Mouse (Mus musculus): ENCODE data around the gene Gmcl1. TPM values are rescaled to one million over a fixed set of nuclear protein-coding genes. Genes with fewer than 3 reads are reported as not detected.

Gene Gmcl1
- polyA plus RNA-seq, 1 experiment from 2014 or later = 7.5 TPM

DNA sequence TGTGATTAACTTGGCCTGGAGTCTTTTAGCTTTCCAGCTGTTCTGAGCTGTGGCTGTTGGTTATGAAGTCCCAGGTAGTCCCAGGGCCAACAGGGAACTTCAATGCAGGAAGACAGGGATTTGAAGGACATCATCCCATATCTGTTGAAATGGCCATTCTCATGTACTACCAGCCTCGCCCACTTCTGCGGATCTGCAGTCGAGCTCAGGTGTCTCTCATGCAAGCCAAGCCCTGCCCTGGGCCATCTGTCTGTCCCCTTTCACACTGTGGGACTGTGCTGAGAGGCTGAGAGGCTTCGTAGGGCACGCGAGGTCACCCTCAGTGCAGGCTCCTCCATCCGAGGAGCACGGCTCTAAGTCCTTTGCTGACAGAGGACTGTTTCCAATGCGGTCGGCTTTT lies 37.0 kb downstream of the Gmcl1 start:
- 94% methylated on average over 10 of the region's 10 CpGs for WGBS (ENCODE audit: missing documents)
- Histone ChIP-seq H3K27ac (no peak overlapping the region), H3K36me3 (ENCODE audit: inconsistent target) (peaks cover 38% of the 10 kb centered on the region; the same call in 1 of the 2 replicates), H3K79me2 (ENCODE audit: inconsistent target) (no peaks in the 10 kb centered on the region), H3K4me3 (ENCODE audit: inconsistent target) (no peak overlapping the region)

DNA sequence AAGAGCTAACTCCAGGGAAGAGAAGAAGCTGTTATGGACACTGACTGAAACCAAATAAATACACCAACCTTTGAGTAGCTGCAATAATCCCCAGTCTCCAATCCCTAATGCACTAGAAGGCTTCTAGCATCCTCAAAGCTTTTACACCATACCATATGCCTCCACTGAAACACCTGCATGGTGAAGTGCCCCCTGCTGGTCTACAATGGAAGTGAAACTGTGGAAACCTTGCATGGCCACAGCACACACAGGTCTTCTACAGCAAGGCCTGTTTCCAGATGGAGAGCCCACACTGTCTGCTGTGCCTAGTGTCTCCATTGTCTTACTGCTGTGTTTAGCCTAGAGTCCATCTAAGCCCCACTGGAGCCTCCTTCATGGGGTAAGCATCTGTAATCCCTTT lies 38.7 kb downstream of the Gmcl1 start:
- Histone ChIP-seq H3K79me2 (ENCODE audit: inconsistent target) (no peaks in the 10 kb centered on the region), H3K27ac (no peak overlapping the region), H3K4me3 (ENCODE audit: inconsistent target) (no peak overlapping the region), H3K36me3 (ENCODE audit: inconsistent target) (peaks cover 31% of the 10 kb centered on the region)

DNA sequence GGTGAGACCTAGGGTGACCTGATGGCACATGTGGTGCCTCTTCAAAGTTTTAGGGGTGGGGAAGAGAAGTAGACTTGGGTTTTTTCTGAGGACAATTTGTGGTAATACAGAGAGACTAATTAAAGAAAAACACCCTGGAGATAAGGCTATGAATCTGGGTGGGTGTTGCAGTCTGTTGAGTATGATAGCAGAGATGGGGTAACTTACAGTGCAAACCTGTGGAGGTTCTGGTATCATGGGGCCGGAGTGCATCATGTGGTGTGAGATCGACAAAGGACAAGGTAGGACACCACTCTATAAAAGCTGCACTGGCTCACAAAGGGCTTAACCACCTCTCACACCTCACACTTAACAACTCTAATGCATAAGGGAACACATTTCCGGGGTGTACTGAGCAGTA lies 43.5 kb downstream of the Gmcl1 start:
- 91% methylated on average over 3 of the region's 3 CpGs for WGBS (ENCODE audit: missing documents)
- Histone ChIP-seq H3K4me3 (ENCODE audit: inconsistent target) (no peak overlapping the region), H3K79me2 (ENCODE audit: inconsistent target) (no peaks in the 10 kb centered on the region), H3K36me3 (ENCODE audit: inconsistent target) (peaks cover 9% of the 10 kb centered on the region; the same call in 1 of the 2 replicates), H3K27ac (no peak overlapping the region)

DNA sequence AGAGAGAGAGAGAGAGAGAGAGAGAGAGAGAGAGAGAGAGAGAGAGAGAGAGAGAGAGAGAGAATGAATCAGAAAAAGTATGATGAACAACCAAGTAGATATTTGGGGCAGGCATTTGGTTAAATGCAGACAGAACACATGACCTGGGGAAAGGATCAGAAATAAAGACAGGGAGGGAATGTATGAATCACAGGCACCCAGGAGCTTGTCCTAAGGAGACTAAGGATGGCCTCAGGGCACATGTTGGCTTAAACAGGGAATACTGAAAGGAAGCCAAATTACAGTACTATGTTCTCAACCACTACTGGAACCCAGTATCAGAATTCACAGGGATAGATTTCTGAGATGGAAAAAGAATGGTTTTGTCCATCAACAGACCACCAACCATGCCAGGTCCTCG lies 46.2 kb downstream of the Gmcl1 start:
- Histone ChIP-seq H3K27ac (no peak overlapping the region), H3K79me2 (ENCODE audit: inconsistent target) (peaks cover 22% of the 10 kb centered on the region), H3K4me3 (ENCODE audit: inconsistent target) (no peak overlapping the region), H3K36me3 (ENCODE audit: inconsistent target) (peaks cover 16% of the 10 kb centered on the region)
- 93% methylated on average over 1 of the region's 1 CpGs for WGBS (ENCODE audit: missing documents)

DNA sequence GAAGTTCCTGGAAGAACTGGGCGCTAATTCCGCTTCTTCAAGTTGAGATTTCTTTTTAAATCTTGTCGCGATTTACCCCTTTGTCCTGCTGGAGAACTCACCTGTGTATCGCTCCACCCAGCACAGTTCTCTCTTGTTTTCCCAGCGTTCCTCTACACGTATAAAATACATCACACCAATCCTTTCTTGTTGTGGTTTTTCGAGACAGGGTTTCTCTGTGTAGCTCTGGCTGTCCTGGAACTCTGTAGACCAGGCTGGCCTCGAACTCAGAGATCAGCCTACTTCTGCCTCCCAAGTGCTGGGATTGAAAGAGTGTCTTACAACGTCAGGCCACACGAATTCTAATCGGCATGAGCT lies 48.5 kb downstream of the Gmcl1 start:
- H3K79me2 ChIP-seq (ENCODE audit: inconsistent target) = peaks cover 22% of the 10 kb centered on the region
- H3K4me3 ChIP-seq (ENCODE audit: inconsistent target) = peak overlapping the region; percentile 99
- 43% methylated on average over 11 of the region's 12 CpGs for WGBS (ENCODE audit: missing documents)
- H3K36me3 ChIP-seq (ENCODE audit: inconsistent target) = peaks cover 29% of the 10 kb centered on the region
- H3K27ac ChIP-seq = peak overlapping the region; percentile 58

DNA sequence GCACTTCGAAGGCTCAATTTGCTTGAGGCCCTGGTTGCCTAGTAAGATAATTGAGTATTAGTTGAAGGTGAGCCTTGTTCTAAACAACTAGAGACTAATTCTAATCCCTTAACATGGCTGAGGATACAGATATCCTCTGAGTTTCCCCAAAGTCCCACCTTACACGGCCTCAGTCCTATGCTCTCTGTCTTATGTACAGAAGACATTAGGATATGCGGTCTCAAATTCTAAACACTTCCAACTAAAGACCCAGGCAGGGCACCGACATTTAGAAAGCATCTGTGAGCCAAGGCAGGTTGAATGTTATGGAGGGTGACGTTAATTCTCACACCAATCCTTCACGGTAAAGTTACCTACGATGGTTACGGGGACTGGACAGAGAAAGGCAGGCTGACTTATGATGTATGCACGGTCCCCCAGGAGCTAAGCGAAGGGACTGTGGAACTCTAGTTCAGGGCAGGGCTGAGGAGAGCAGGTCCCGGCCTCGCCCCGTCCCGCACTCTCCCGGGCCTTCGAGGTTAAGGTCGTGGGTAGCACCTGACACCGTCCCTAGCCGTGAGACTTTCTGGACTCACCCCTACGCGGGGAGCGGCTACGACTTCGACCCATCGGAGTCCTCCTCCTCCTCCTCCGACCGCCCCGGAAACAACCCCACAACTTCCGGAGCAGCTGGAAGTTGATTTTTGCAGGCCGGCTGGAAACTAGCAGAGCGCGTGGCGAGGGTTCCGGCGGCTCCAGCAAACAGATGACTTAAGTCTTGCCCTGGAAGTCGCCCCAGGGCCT lies 49.1 kb downstream of the Gmcl1 start, which contains the start of gene Snrnp27:
Gene Snrnp27, minus strand, starts transcription at position 651 of the 783 bp plus-strand sequence.
- Histone ChIP-seq H3K36me3 (ENCODE audit: inconsistent target) (peaks cover 34% of the 10 kb centered on the region), H3K4me3 (ENCODE audit: inconsistent target) (peak within 1 kb of the TSS; percentile 99), H3K27ac (peak within 1 kb of the TSS; percentile 58), H3K79me2 (ENCODE audit: inconsistent target) (peaks cover 22% of the 10 kb centered on the region)
- 4% methylated on average over 36 of the region's 36 CpGs for WGBS (ENCODE audit: missing documents)

DNA sequence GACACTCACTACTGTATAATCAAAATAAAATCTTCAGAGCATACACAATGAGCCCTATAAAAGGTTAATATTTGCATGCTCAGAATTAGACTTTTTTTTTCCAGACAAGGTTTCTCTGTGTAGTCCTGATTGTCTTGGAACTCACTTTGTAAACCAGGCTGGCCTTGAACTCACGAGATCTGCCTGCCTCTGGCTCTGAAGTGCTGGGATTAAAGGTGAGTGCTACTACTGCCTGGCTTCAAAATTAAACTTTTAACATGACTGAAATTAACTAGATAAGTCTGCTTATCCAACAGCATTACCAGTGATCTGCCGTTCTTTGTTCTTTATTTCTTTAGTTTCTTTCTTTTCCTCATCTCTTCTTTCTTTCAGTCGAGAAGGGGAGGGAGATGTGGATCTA lies 51.9 kb downstream of the Gmcl1 start:
- peaks cover 62% of the 10 kb centered on the region for H3K36me3 ChIP-seq (ENCODE audit: inconsistent target)

DNA sequence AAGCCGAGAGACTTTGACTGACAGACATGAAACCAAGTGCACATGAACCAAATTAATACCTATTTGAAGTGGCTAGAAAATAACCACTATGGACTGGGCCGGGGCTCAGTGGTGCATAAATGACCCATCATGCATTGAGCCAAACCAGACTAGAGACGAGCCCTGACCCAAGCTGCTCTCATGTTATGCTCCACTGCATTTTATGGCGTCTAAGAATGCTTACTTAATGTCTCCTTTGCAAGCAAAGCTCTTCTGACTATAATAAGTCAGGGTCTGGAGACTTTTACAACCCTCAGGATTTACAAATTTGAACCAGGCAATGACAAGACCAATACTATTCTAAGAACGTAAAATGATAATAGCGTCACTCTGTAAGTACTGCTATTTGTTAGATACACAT lies 54.8 kb downstream of the Gmcl1 start:
- peaks cover 91% of the 10 kb centered on the region for H3K36me3 ChIP-seq (ENCODE audit: inconsistent target)
- 93% methylated on average over 6 of the region's 6 CpGs for WGBS (ENCODE audit: missing documents)
- no peak overlapping the region for H3K4me3 ChIP-seq (ENCODE audit: inconsistent target)
- H3K27ac ChIP-seq = no peak overlapping the region
- H3K79me2 ChIP-seq (ENCODE audit: inconsistent target) = peaks cover 12% of the 10 kb centered on the region

More for the DNA sequence above, 51.9 kb downstream of the Gmcl1 start:
- Histone ChIP-seq H3K79me2 (ENCODE audit: inconsistent target) (peaks cover 22% of the 10 kb centered on the region), H3K4me3 (ENCODE audit: inconsistent target) (no peak overlapping the region), H3K27ac (no peak overlapping the region)
- 92% methylated on average over 3 of the region's 3 CpGs for WGBS (ENCODE audit: missing documents)

DNA sequence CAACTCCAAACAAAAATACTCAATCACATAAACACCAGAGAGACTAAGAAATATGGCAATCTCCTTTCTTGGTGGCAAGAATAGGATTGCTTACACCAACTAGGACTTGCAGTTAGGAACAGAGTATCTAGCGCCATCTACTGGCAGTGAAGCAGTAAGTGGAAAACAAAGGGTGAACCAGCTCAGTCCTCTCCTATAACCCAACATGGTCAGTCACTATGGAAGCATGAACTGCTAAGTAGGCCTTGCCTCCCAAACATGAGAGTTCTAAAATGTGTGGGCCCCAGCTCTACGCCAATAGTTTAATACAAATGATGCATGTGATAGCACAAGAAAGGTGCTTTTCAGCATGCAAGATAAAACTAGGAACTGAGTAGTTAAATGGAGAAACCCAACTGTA lies 62.3 kb downstream of the Gmcl1 start:
- Histone ChIP-seq H3K79me2 (ENCODE audit: inconsistent target) (peaks cover 23% of the 10 kb centered on the region; the same call in 1 of the 2 replicates), H3K27ac (no peak overlapping the region), H3K36me3 (ENCODE audit: inconsistent target) (peaks cover 36% of the 10 kb centered on the region), H3K4me3 (ENCODE audit: inconsistent target) (no peak overlapping the region)
- 27% methylated on average over 2 of the region's 2 CpGs for WGBS (ENCODE audit: missing documents)

DNA sequence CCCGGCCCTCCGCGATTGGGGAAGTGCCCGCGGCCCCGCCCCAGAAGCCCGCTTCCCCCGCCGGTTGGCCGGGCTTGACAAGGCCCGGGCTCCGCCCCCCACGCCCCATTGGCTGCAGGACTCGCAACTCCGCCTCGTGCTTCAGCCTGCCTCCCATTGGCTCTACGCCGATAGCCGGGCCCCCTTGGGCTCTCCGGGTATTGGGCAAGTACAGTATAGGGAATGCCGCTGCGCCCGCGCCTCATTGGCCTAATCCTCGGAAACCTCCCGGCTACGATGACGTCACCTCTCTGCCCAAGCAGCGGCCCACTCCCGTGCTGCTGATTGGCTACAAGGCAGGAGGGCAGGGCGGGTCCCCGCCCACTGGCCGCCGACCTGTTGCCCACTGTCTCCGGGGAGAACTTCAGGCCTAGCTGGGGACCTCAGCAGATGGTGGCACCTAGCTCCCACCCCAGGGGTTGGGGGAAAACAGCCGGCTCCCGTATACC lies 63.9 kb downstream of the Gmcl1 start:
- peaks cover 25% of the 10 kb centered on the region for H3K36me3 ChIP-seq (ENCODE audit: inconsistent target)
- H3K79me2 ChIP-seq (ENCODE audit: inconsistent target) = peaks cover 36% of the 10 kb centered on the region; the same call in 1 of the 2 replicates
- under 1% methylated on average over 37 of the region's 37 CpGs for WGBS (ENCODE audit: missing documents)
- peak overlapping the region; percentile 52 for H3K27ac ChIP-seq
- H3K4me3 ChIP-seq (ENCODE audit: inconsistent target) = peak overlapping the region; percentile 33

DNA sequence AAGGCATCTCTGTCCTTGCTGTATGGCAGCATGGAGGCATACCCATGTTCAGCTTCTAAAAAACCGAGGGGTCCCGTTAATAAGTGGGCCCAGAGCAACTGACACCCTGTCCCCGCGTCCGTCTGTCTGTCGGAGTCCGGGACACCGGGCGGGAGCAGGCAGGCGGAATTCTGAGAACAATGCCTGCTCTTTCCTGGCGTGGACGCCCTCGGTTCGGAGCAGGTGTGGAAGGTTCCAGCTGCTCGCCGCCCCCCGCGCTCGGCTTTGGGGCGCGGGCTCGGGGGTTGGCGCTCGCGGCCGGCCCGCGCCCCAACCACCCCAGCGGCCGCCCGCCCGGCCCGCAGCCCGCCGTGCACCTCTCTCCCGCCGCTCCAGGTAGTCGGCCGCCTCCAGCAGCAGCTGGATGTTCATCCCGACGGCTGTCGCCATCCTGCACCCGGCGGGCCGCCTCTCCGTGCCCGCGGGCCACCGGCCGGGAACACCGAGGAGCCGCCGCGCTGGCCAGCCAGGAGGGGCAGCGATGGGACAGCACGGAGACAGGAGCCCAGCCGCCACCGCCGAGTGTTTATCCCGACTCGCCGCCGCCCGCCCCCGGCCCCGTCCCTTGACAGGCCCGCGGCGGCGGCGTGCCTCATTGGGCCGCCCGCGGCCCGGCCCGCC lies 64.5 kb downstream of the Gmcl1 start, which contains the start of gene Mxd1:
Gene Mxd1, minus strand, starts transcription at position 582 of the 660 bp plus-strand sequence.
- under 1% methylated on average over 64 of the region's 76 CpGs for WGBS (ENCODE audit: missing documents)
- H3K4me3 ChIP-seq (ENCODE audit: inconsistent target) = peak within 1 kb of the TSS; percentile 66
- H3K27ac ChIP-seq = peak within 1 kb of the TSS; percentile 52
- peaks cover 42% of the 10 kb centered on the region; the same call in 1 of the 2 replicates for H3K79me2 ChIP-seq (ENCODE audit: inconsistent target)
- peaks cover 25% of the 10 kb centered on the region for H3K36me3 ChIP-seq (ENCODE audit: inconsistent target)

DNA sequence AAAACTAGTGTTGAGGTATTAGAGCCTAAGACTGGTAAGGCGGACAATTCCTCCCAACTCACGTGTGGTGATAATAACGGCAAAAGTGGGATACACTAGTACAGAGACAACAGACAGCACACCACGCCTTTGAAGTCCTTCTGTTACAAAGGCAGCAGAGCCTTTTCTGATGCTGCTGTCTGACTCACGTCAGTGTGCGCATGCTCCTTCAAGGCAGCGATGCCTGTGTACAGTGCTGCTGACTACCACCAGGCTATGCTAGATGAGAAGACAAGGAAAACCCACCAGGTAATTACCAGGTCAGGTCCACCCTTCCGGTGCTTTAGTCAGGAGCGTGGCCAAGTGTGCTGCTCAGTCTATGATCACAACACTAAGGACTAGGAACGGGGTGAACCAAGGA lies 66.1 kb downstream of the Gmcl1 start:
- WGBS (ENCODE audit: missing documents) = 94% methylated on average over 10 of the region's 10 CpGs
- Histone ChIP-seq H3K79me2 (ENCODE audit: inconsistent target) (peaks cover 47% of the 10 kb centered on the region; the same call in 1 of the 2 replicates), H3K27ac (0 out of 2 replicates have a peak overlapping the region, but pooled peaks have one; percentile 65), H3K4me3 (ENCODE audit: inconsistent target) (no peak overlapping the region), H3K36me3 (ENCODE audit: inconsistent target) (peaks cover 19% of the 10 kb centered on the region)

DNA sequence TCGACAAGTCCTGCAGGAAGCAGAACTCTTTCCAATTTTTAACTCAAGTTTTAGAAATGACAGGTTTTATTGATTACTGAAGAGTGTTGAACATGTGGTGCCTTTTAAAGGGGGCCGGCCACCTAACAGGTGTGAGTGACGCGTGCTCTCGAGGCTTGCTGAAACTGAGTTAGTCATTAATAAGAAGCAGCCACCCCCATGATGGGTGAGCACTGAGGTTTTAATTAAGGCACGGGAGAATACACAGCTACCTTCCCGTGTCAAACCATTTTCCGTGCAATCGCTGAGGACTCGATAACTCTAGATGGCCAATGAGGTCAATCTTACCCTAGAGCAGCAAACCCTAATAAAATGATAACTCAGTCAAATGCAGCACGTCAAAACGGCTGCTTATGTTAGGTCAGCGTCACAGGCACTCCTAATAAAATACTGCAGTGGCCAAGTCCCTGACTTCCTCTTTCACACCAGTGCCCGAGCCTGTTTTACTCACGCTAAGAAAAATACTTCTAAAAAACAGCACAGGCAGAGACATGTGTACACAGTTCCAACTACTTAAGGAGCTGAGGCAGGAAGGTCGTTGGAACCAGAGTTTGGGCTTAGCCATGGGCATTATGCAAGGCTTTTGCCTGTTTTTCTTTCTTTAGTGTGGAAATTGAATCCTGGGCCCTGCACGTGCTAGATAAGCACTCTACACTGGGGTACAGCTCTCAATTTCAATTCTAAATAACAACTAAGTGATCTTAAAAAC lies 67.4 kb downstream of the Gmcl1 start:
- 24% methylated on average over 17 of the region's 17 CpGs for WGBS (ENCODE audit: missing documents)
- Histone ChIP-seq H3K27ac (peak overlapping the region; percentile 65), H3K4me3 (ENCODE audit: inconsistent target) (no peak overlapping the region), H3K79me2 (ENCODE audit: inconsistent target) (peaks cover 47% of the 10 kb centered on the region; the same call in 1 of the 2 replicates), H3K36me3 (ENCODE audit: inconsistent target) (peaks cover 24% of the 10 kb centered on the region; the same call in 1 of the 2 replicates)

DNA sequence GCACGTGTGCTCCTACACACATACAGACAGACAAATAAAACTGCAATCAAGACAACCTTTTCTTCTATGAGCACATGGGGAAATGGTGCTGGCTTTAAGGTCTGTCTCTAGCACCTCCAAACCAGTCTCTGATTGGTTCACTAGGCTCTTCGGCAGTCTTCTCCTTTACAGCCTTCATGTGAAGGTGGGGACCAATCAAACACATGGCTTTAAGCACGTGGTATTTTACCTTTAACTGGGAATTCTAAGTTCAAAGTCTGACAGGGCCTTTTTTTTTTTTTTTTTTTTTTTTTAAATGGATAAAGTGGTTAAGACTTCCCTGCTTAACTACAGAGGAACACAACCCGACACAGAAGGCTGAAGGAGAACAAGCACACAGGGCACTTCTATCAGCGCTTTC lies 68.1 kb downstream of the Gmcl1 start:
- H3K79me2 ChIP-seq (ENCODE audit: inconsistent target) = peaks cover 47% of the 10 kb centered on the region; the same call in 1 of the 2 replicates
- H3K4me3 ChIP-seq (ENCODE audit: inconsistent target) = no peak overlapping the region
- H3K27ac ChIP-seq = peak overlapping the region; percentile 65; the same call in 1 of the 2 replicates
- peaks cover 24% of the 10 kb centered on the region; the same call in 1 of the 2 replicates for H3K36me3 ChIP-seq (ENCODE audit: inconsistent target)
- 75% methylated on average over 5 of the region's 5 CpGs for WGBS (ENCODE audit: missing documents)

All from macrophage (primary cell).